Mouse (Mus musculus) CH12.LX (cell line): ENCODE data around the gene Mrpl46. TPM values are rescaled to one million over a fixed set of nuclear protein-coding genes. Genes with fewer than 3 reads are reported as not detected.

Experiments
- DNase-seq: peaks from one replicate; pipeline ENCODE4 v3.0.0-alpha.2; 2013; ENCODE audit errors: extremely low read depth
- H3K27ac ChIP-seq: 2 replicates; pipeline ENCODE4 v1.5.1; 2012; ENCODE audit warnings: low read depth, mild to moderate bottlenecking, control low read depth, moderate library complexity; ENCODE audit not compliant: insufficient read depth
- H3K27me3 ChIP-seq: replicated peaks from 2 replicates; pipeline ENCODE3; 2012; ENCODE audit warnings: inconsistent platforms
- H3K36me3 ChIP-seq, 2 experiments: replicated peaks in 1 of 2; 2 replicates each; pipeline versions ENCODE3 to v1.6.1; 2012; ENCODE audit warnings: inconsistent platforms in 1 of 2, low read length in 1 of 2, mild to moderate bottlenecking in 1 of 2, mixed read lengths in 1 of 2, moderate library complexity in 1 of 2; ENCODE audit not compliant: control insufficient read depth in 1 of 2, insufficient read depth in 1 of 2
- H3K4me1 ChIP-seq, 2 experiments: 2 replicates each; pipeline ENCODE4 v1.6.1; 2012; ENCODE audit warnings: inconsistent platforms in 1 of 2, moderate library complexity in 1 of 2; ENCODE audit not compliant: insufficient read depth in 2 of 2, control insufficient read depth in 1 of 2
- H3K4me2 ChIP-seq: 2 replicates; pipeline ENCODE4 v1.6.1; 2012; ENCODE audit warnings: low read depth, mild to moderate bottlenecking, control low read depth; ENCODE audit not compliant: poor library complexity, insufficient read depth, severe bottlenecking
- H3K4me3 ChIP-seq, 3 experiments: fragments of 150-350 bp in 1 of 3; sonication (generic) in 1 of 3; replicated peaks in 1 of 3; 2 replicates each; pipeline versions ENCODE3 to v1.5.1; 2011 to 2012; ENCODE audit warnings: low read depth in 2 of 3, low read length in 2 of 3, mild to moderate bottlenecking in 2 of 3, moderate library complexity in 2 of 3, control low read depth in 1 of 3, improper control_type of control experiment in 1 of 3, inconsistent platforms in 1 of 3, mixed read lengths in 1 of 3; ENCODE audit not compliant: poor library complexity in 1 of 3
- H3K79me2 ChIP-seq: replicated peaks from 2 replicates; pipeline ENCODE4 v1.6.1; 2012; ENCODE audit warnings: mild to moderate bottlenecking, moderate library complexity; ENCODE audit not compliant: control insufficient read depth, poor library complexity, insufficient read depth, severe bottlenecking; ENCODE audit errors: extremely low read depth
- H3K9ac ChIP-seq: 2 replicates; pipeline ENCODE4 v1.6.1; 2012; ENCODE audit warnings: low read depth, mild to moderate bottlenecking, control low read depth, moderate library complexity; ENCODE audit not compliant: insufficient read depth
- H3K9me3 ChIP-seq: replicated peaks from 2 replicates; pipeline ENCODE3; 2012; ENCODE audit warnings: low read length, inconsistent platforms, mixed read lengths
- CHD2 ChIP-seq: IDR thresholded peaks from 2 replicates; pipeline ENCODE4 v1.6.1; 2011; ENCODE audit warnings: low read length, improper control_type of control experiment
- CTCF ChIP-seq, 2 experiments: IDR thresholded peaks in 1 of 2; conservative IDR thresholded peaks in 1 of 2; 2 replicates each; pipeline ENCODE4 v1.5.1; 2011 to 2012; ENCODE audit warnings: low read depth in 2 of 2, low read length in 2 of 2, improper control_type of control experiment in 1 of 2, inconsistent platforms in 1 of 2, mild to moderate bottlenecking in 1 of 2, moderate library complexity in 1 of 2
- E2F4 ChIP-seq: IDR thresholded peaks from 2 replicates; pipeline ENCODE4 v1.6.1; 2011; ENCODE audit warnings: low read depth, low read length, improper control_type of control experiment; ENCODE audit not compliant: insufficient replicate concordance
- EP300 ChIP-seq: IDR thresholded peaks from 2 replicates; pipeline ENCODE4 v1.6.1; 2011; ENCODE audit warnings: low read length, improper control_type of control experiment
- ETS1 ChIP-seq: conservative IDR thresholded peaks from 2 replicates; pipeline ENCODE4 v1.6.1; 2012; ENCODE audit warnings: low read depth, mild to moderate bottlenecking, inconsistent platforms, low read length, improper control_type of control experiment, moderate library complexity
- HCFC1 ChIP-seq: IDR thresholded peaks from 2 replicates; pipeline ENCODE4 v1.6.1; 2012; ENCODE audit warnings: low read depth, mild to moderate bottlenecking, inconsistent platforms, low read length, improper control_type of control experiment
- JUN ChIP-seq: IDR thresholded peaks from 2 replicates; pipeline ENCODE4 v1.6.1; 2011; ENCODE audit warnings: low read depth, mild to moderate bottlenecking, low read length, improper control_type of control experiment, moderate library complexity; ENCODE audit not compliant: insufficient read depth
- JUND ChIP-seq: conservative IDR thresholded peaks from 2 replicates; pipeline ENCODE4 v1.6.1; 2011; ENCODE audit warnings: low read depth, low read length, improper control_type of control experiment
- KAT2A ChIP-seq: IDR thresholded peaks from 2 replicates; pipeline ENCODE4 v1.6.1; 2012; ENCODE audit warnings: low read length, improper control_type of control experiment, inconsistent platforms; ENCODE audit not compliant: insufficient replicate concordance
- MAFK ChIP-seq: IDR thresholded peaks from 2 replicates; pipeline ENCODE4 v1.6.1; 2011; ENCODE audit warnings: low read length, improper control_type of control experiment; ENCODE audit not compliant: insufficient replicate concordance
- MEF2A ChIP-seq: IDR thresholded peaks from 2 replicates; pipeline ENCODE4 v1.6.1; 2014; ENCODE audit warnings: low read depth, mild to moderate bottlenecking, inconsistent platforms, low read length, improper control_type of control experiment, borderline replicate concordance
- MYC ChIP-seq: IDR thresholded peaks from 2 replicates; pipeline ENCODE4 v1.6.1; 2011; ENCODE audit warnings: low read depth, mild to moderate bottlenecking, improper control_type of control experiment, low read length
- NELFE ChIP-seq: IDR thresholded peaks from 2 replicates; pipeline ENCODE4 v1.6.1; 2011; ENCODE audit warnings: low read depth, low read length, improper control_type of control experiment
- NRF1 ChIP-seq: IDR thresholded peaks from 2 replicates; pipeline ENCODE4 v1.6.1; 2014; ENCODE audit warnings: low read depth, mild to moderate bottlenecking, inconsistent platforms, low read length, improper control_type of control experiment, moderate library complexity
- POLR2A ChIP-seq: IDR thresholded peaks from 2 replicates; pipeline ENCODE4 v1.6.1; 2011; ENCODE audit warnings: low read depth, mild to moderate bottlenecking, improper control_type of control experiment, low read length
- POLR2AphosphoS2 ChIP-seq: IDR thresholded peaks from 2 replicates; pipeline ENCODE4 v1.6.1; 2011; ENCODE audit warnings: low read depth, low read length, improper control_type of control experiment
- RCOR1 ChIP-seq: conservative IDR thresholded peaks from 2 replicates; pipeline ENCODE4 v1.6.1; 2012; ENCODE audit warnings: low read depth, mild to moderate bottlenecking, inconsistent platforms, low read length, improper control_type of control experiment
- SIN3A ChIP-seq: IDR thresholded peaks from 2 replicates; pipeline ENCODE4 v1.6.1; 2012; ENCODE audit warnings: low read length, improper control_type of control experiment, inconsistent platforms
- SMC3 ChIP-seq: IDR thresholded peaks from 2 replicates; pipeline ENCODE4 v1.6.1; 2011; ENCODE audit warnings: low read depth, low read length, improper control_type of control experiment
- TBP ChIP-seq: conservative IDR thresholded peaks from 2 replicates; pipeline ENCODE4 v1.6.1; 2011; ENCODE audit warnings: low read depth, low read length, improper control_type of control experiment
- TCF12 ChIP-seq: IDR thresholded peaks from 2 replicates; pipeline ENCODE4 v1.6.1; 2014; ENCODE audit warnings: low read depth, mild to moderate bottlenecking, inconsistent platforms, low read length, improper control_type of control experiment
- USF2 ChIP-seq: conservative IDR thresholded peaks from 2 replicates; pipeline ENCODE4 v1.6.1; 2011; ENCODE audit warnings: low read depth, low read length, improper control_type of control experiment
- ZC3H11A ChIP-seq: IDR thresholded peaks from 2 replicates; pipeline ENCODE4 v1.6.1; 2012; ENCODE audit warnings: low read depth, mild to moderate bottlenecking, inconsistent platforms, low read length, improper control_type of control experiment
- ZKSCAN1 ChIP-seq: IDR thresholded peaks from 2 replicates; pipeline ENCODE4 v1.6.1; 2012; ENCODE audit warnings: low read depth, inconsistent platforms, low read length, improper control_type of control experiment, borderline replicate concordance
- dilution Hi-C: fragments of 300-500 bp; cut with MboI; formaldehyde crosslinking; loops from 2 replicates; pipeline ENCODE4 v1.14.3; 2020; ENCODE audit warnings: low sequenced_read_pairs; ENCODE audit not compliant: extremely low pct_unique_long_range_greater_than_20kb, extremely low pct_ligation_motif_present
- in situ Hi-C: fragments of 300-500 bp; cut with MboI; formaldehyde crosslinking; loops from 3 replicates; pipeline ENCODE4 v1.14.3; 2019; ENCODE audit warnings: low sequenced_read_pairs, low pct_ligation_motif_present, low pct_unique_long_range_greater_than_20kb, mixed read lengths
- polyA plus RNA-seq: library from polyadenylated mRNA; unstranded; fragments of >175 nt; gene quantifications from 2 replicates; pipeline ENCODE4 v1.2.1, GENCODE M21; 2012; ENCODE audit warnings: low read depth; ENCODE audit not compliant: insufficient read length
- total RNA-seq, 2 experiments: library from RNA; depleted of rRNA; stranded (reverse); fragments of 300-350 nt in 1 of 2; fragments of >200 nt in 1 of 2; gene quantifications; 2 replicates each; pipeline ENCODE4 v1.2.3; 2012 to 2014

The Mrpl46 gene
- total and polyA plus RNA-seq, 3 experiments, result 56.1 to 63.2 (median 62.8) TPM

- no peak for TF ChIP-seq SIN3A
- peak in 1 of 2 experiments; percentile 70; a peak in 2 of 4 replicates for TF ChIP-seq CTCF (conservative IDR thresholded peaks at IDR 0.05 in 1 of 2, IDR thresholded peaks at IDR 0.05 in 1 of 2; ENCODE audit: low read depth in 2 of 2, low read length in 2 of 2)
- TF ChIP-seq E2F4, result no peak
- no peak for TF ChIP-seq USF2
- no peak for TF ChIP-seq JUND
- no peak for TF ChIP-seq CHD2
- no peak for TF ChIP-seq MEF2A
- TF ChIP-seq MAFK, result no peak
- peak; percentile 49 for TF ChIP-seq SMC3
- no peak for TF ChIP-seq KAT2A
- TF ChIP-seq MYC, result no peak
- no peak for TF ChIP-seq NRF1
Observed at GRCm38 (mm10) chr7:78826682-78827385, 43.5 kb upstream of the Mrpl46 start (continued).

GRCm38 (mm10) chr7:78818336-78818735 is 35.0 kb upstream of the Mrpl46 start:
- no peaks in the 10 kb centered on the region for H3K4me1 ChIP-seq
- H3K27ac ChIP-seq, result no peak overlapping the region
- dilution Hi-C loops, result no loop called here
- H3K27me3 ChIP-seq, result no peaks in the 10 kb centered on the region
- in situ Hi-C loops, result no loop called here
- DNase-seq, result no peak
- no peak overlapping the region for H3K9ac ChIP-seq
- no peak overlapping the region for H3K4me2 ChIP-seq
- peaks cover 11 to 32% of the 10 kb centered on the region in 2 experiments for H3K36me3 ChIP-seq
- TF ChIP-seq MEF2A (no peak), ETS1 (no peak), HCFC1 (no peak), ZC3H11A (no peak), TBP (no peak), NELFE (no peak), ZKSCAN1 (no peak), EP300 (no peak), JUN (no peak), MAFK (no peak), POLR2A (no peak), POLR2AphosphoS2 (no peak), KAT2A (no peak), TCF12 (no peak), RCOR1 (no peak)
- H3K9me3 ChIP-seq, result no peaks in the 10 kb centered on the region
- no peak overlapping the region for H3K4me3 ChIP-seq
- H3K79me2 ChIP-seq, result no peaks in the 10 kb centered on the region
